Mouse (Mus musculus): ENCODE results near the gene Ppp1r1b. TPM values are rescaled to one million over a fixed set of nuclear protein-coding genes. Genes with fewer than 3 reads are reported as not detected.
A peak's percentile ranks its signal among the peaks of the same experiment; 100 is the strongest.

The Ppp1r1b gene
- total and polyA plus RNA-seq, 3 experiments: 0.08 TPM; not detected in 2

DNA sequence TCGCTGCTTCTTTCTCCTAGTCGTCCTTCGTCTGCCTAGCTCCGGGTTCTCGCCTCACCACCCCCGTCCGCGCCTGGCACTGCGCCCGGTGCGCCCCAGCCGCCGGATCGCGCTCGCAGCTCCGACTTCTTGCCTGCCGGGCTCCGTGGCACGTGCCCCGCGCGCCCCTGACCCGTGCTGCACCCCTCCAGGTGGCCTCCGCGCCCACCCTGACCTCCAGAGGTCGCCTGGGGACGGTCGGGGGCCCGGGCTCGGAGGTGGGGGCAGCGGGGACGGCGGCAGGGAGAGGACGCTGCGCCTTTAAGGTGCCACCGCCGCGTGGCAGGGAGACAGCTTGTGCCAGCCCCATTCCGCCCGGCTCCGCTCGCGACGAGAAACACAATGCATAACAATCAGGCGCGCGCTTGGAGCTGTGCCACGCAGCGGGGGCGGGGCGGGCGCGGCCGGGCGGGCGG is 9.7 kb upstream of the Ppp1r1b start:
- Histone ChIP-seq H3K27ac (ENCODE audit: insufficient read depth, low read depth) (no peak overlapping the region), H3K9me3 (replicated peaks; ENCODE audit: low read length) (no peaks in the 10 kb centered on the region), H3K36me3 (replicated peaks in 1 of 2; ENCODE audit: control insufficient read depth in 1 of 2, insufficient read depth in 1 of 2, low read length in 1 of 2) (no peaks in the 10 kb centered on the region), H3K4me1 (ENCODE audit: control insufficient read depth in 1 of 2, insufficient read depth in 2 of 2) (peaks cover 31 to 44% of the 10 kb centered on the region in 2 experiments), H3K79me2 (replicated peaks; ENCODE audit: control insufficient read depth, extremely low read depth, insufficient read depth, poor library complexity, severe bottlenecking) (no peaks in the 10 kb centered on the region), H3K9ac (ENCODE audit: insufficient read depth, low read depth) (no peak overlapping the region), H3K4me2 (ENCODE audit: insufficient read depth, low read depth, poor library complexity, severe bottlenecking) (peak overlapping the region; percentile 67), H3K4me3 (replicated peaks in 1 of 3; ENCODE audit: low read depth in 2 of 3, low read length in 2 of 3, poor library complexity in 1 of 3) (peak overlapping the region in 1 of 3 experiments; percentile 39), H3K27me3 (replicated peaks) (peaks cover 85% of the 10 kb centered on the region)
- TF ChIP-seq BHLHE40 (IDR thresholded peaks at IDR 0.05; ENCODE audit: low read depth, low read length) (peak; percentile 62), IRF4 (IDR thresholded peaks at IDR 0.05; ENCODE audit: low read depth, low read length) (no peak)
- DNase-seq (ENCODE audit: extremely low read depth): no peak
- in situ Hi-C loops (cut with MboI; ENCODE audit: low pct_ligation_motif_present, low pct_unique_long_range_greater_than_20kb, low sequenced_read_pairs): loop anchor here (25.0 kb wide), 1 partner anchor 299 kb away; the partner anchor contains the start of genes Gm12355, Gsdma2 and Gsdma3
- dilution Hi-C loops (cut with MboI; ENCODE audit: extremely low pct_ligation_motif_present, extremely low pct_unique_long_range_greater_than_20kb, low sequenced_read_pairs): no loop called here

GRCm38 (mm10) chr11:98339071-98339501 is 9.1 kb upstream of the Ppp1r1b start:
- Histone ChIP-seq H3K4me1 (ENCODE audit: control insufficient read depth in 1 of 2, insufficient read depth in 2 of 2) (peaks cover 28 to 41% of the 10 kb centered on the region in 2 experiments), H3K27me3 (replicated peaks) (peaks cover 82% of the 10 kb centered on the region), H3K79me2 (replicated peaks; ENCODE audit: control insufficient read depth, extremely low read depth, insufficient read depth, poor library complexity, severe bottlenecking) (no peaks in the 10 kb centered on the region), H3K4me3 (replicated peaks in 1 of 3; ENCODE audit: low read depth in 2 of 3, low read length in 2 of 3, poor library complexity in 1 of 3) (no peak overlapping the region), H3K9me3 (replicated peaks; ENCODE audit: low read length) (no peaks in the 10 kb centered on the region), H3K36me3 (replicated peaks in 1 of 2; ENCODE audit: control insufficient read depth in 1 of 2, insufficient read depth in 1 of 2, low read length in 1 of 2) (no peaks in the 10 kb centered on the region), H3K9ac (ENCODE audit: insufficient read depth, low read depth) (no peak overlapping the region), H3K4me2 (ENCODE audit: insufficient read depth, low read depth, poor library complexity, severe bottlenecking) (peak overlapping the region; percentile 67), H3K27ac (ENCODE audit: insufficient read depth, low read depth) (no peak overlapping the region)
- no peak for TF ChIP-seq MXI1 (IDR thresholded peaks at IDR 0.05; ENCODE audit: low read depth, low read length)
- TF ChIP-seq NELFE (IDR thresholded peaks at IDR 0.05; ENCODE audit: low read depth, low read length): no peak
- no peak for TF ChIP-seq PAX5 (IDR thresholded peaks at IDR 0.05; ENCODE audit: low read length)
- no peak for TF ChIP-seq MAZ (IDR thresholded peaks at IDR 0.05; ENCODE audit: low read depth, low read length)
- in situ Hi-C loops (cut with MboI; ENCODE audit: low pct_ligation_motif_present, low pct_unique_long_range_greater_than_20kb, low sequenced_read_pairs) (loop anchor here (25.0 kb wide), 1 partner anchor 298 kb away; the partner anchor contains the start of genes Gm12355, Gsdma2 and Gsdma3), dilution Hi-C loops (cut with MboI; ENCODE audit: extremely low pct_ligation_motif_present, extremely low pct_unique_long_range_greater_than_20kb, low sequenced_read_pairs) (no loop called here)
- DNase-seq (ENCODE audit: extremely low read depth): no peak

GRCm38 (mm10) chr11:98339679-98340287 is 8.4 kb upstream of the Ppp1r1b start:
- H3K4me1 ChIP-seq (ENCODE audit: control insufficient read depth in 1 of 2, insufficient read depth in 2 of 2): peaks cover 22 to 35% of the 10 kb centered on the region in 2 experiments
- no peak overlapping the region for H3K4me3 ChIP-seq (replicated peaks in 1 of 3; ENCODE audit: low read depth in 2 of 3, low read length in 2 of 3, poor library complexity in 1 of 3)
- H3K27ac ChIP-seq (ENCODE audit: insufficient read depth, low read depth): no peak overlapping the region
- no peaks in the 10 kb centered on the region for H3K79me2 ChIP-seq (replicated peaks; ENCODE audit: control insufficient read depth, extremely low read depth, insufficient read depth, poor library complexity, severe bottlenecking)
- in situ Hi-C loops (cut with MboI; ENCODE audit: low pct_ligation_motif_present, low pct_unique_long_range_greater_than_20kb, low sequenced_read_pairs): loop anchor here (5.0 to 25.0 kb wide), 2 partner anchors 72 to 298 kb away; partner anchors contain the start of genes Gm12355, Gsdma2 and Gsdma3
- peak; percentile 69 for DNase-seq (ENCODE audit: extremely low read depth)
- no peak for TF ChIP-seq ZKSCAN1 (IDR thresholded peaks at IDR 0.05; ENCODE audit: borderline replicate concordance, low read depth, low read length)
- peak; percentile 51 for TF ChIP-seq ELF1 (IDR thresholded peaks at IDR 0.05; ENCODE audit: low read depth, low read length)
- dilution Hi-C loops (cut with MboI; ENCODE audit: extremely low pct_ligation_motif_present, extremely low pct_unique_long_range_greater_than_20kb, low sequenced_read_pairs): no loop called here
- H3K36me3 ChIP-seq (replicated peaks in 1 of 2; ENCODE audit: control insufficient read depth in 1 of 2, insufficient read depth in 1 of 2, low read length in 1 of 2): no peaks in the 10 kb centered on the region
- H3K27me3 ChIP-seq (replicated peaks): peaks cover 75% of the 10 kb centered on the region
- no peaks in the 10 kb centered on the region for H3K9me3 ChIP-seq (replicated peaks; ENCODE audit: low read length)
- H3K9ac ChIP-seq (ENCODE audit: insufficient read depth, low read depth): no peak overlapping the region
- peak overlapping the region; percentile 67 for H3K4me2 ChIP-seq (ENCODE audit: insufficient read depth, low read depth, poor library complexity, severe bottlenecking)

Measured in CH12.LX (cell line).